Mouse (Mus musculus) kidney, postnatal 36 days (tissue): ENCODE results near the gene Plxna3.

Source experiments
- DNase-seq, 2 experiments: peaks; one replicate each; pipeline ENCODE4 v3.0.0; 2021 to 2022; ENCODE audit warnings: mixed read lengths in 2 of 2

Gene Plxna3

GRCm38 (mm10) chrX:74368209-74368909 is 39.5 kb downstream of the Plxna3 start:
- peak; percentile 83 to 88 for DNase-seq

- DNase-seq, result peak; percentile 93 to 94
Observed at GRCm38 (mm10) chrX:74372888-74373549, 44.2 kb downstream of the Plxna3 start, which contains the start of the genes Ubl4a and Slc10a3. Ubl4a (minus strand) TSS chrX:74373218. Slc10a3 (minus strand) TSS chrX:74373349.

GRCm38 (mm10) chrX:74384451-74384850 is 55.6 kb downstream of the Plxna3 start:
- DNase-seq, result no peak

- DNase-seq, result no peak
Observed at GRCm38 (mm10) chrX:74388153-74388552, 59.3 kb downstream of the Plxna3 start.

GRCm38 (mm10) chrX:74392535-74393443 is 63.9 kb downstream of the Plxna3 start, which contains the start of the genes Fam3a and Ikbkg:
Fam3a (minus strand) TSS chrX:74393272.
Ikbkg (plus strand) TSS chrX:74393290.
- peak; percentile 85 to 90 for DNase-seq
